Mouse (Mus musculus): ENCODE results near the gene Clip2.
A peak's percentile ranks its signal among the peaks of the same experiment; 100 is the strongest.

GRCm38 (mm10) chr5:134583884-134584213 is 31.6 kb upstream of the Clip2 start:
- peak; percentile 97 for TF ChIP-seq MYC (IDR thresholded peaks at IDR 0.05; ENCODE audit: low read depth, low read length)
- peak; percentile 83 for TF ChIP-seq ETS1 (IDR thresholded peaks at IDR 0.05; ENCODE audit: low read depth, low read length)
- TF ChIP-seq GATA1 (IDR thresholded peaks at IDR 0.05; ENCODE audit: low read depth, low read length), result peak; percentile 89
- no peak; the same call in 1 of the 2 replicates for TF ChIP-seq MAFK (IDR thresholded peaks at IDR 0.05; ENCODE audit: borderline replicate concordance, low read depth, low read length)
- no peak for TF ChIP-seq USF1 (IDR thresholded peaks at IDR 0.05; ENCODE audit: low read depth, low read length)
- no peak for TF ChIP-seq E2F4 (IDR thresholded peaks at IDR 0.05; ENCODE audit: borderline replicate concordance, low read depth, low read length)
- no peak for TF ChIP-seq GABPA (IDR thresholded peaks at IDR 0.05; ENCODE audit: low read depth, low read length)
- peak in 1 of 2 experiments; percentile 56; a peak in 2 of 4 replicates for TF ChIP-seq POLR2A (IDR thresholded peaks at IDR 0.05; ENCODE audit: control insufficient read depth in 1 of 2, insufficient read depth in 1 of 2, low read depth in 1 of 2, low read length in 2 of 2, poor library complexity in 1 of 2)
- TF ChIP-seq CTCF (IDR thresholded peaks at IDR 0.05 in 2 of 3, conservative IDR thresholded peaks at IDR 0.05 in 1 of 3; ENCODE audit: control insufficient read depth in 1 of 3, insufficient read depth in 1 of 3, low read depth in 2 of 3, low read length in 3 of 3, poor library complexity in 1 of 3, severe bottlenecking in 1 of 3), result no peak

Data from MEL (cell line).